Mouse (Mus musculus) cortical plate, adult 2 months (tissue): Measurements from ENCODE around the gene Pde10a.

ENCODE experiments used
- CTCF ChIP-seq: fragments of 200-500 bp; IDR thresholded peaks from 2 replicates; pipeline ENCODE4 v1.5.1; 2011; ENCODE audit warnings: mild to moderate bottlenecking, control low read depth, low read length; ENCODE audit not compliant: insufficient read depth; ENCODE audit errors: extremely low read depth
- POLR2A ChIP-seq: fragments of 200-500 bp; IDR thresholded peaks from 2 replicates; pipeline ENCODE4 v1.6.1; 2011; ENCODE audit warnings: mild to moderate bottlenecking, low read length, control low read depth; ENCODE audit not compliant: insufficient read depth; ENCODE audit errors: extremely low read depth

GRCm38 (mm10) chr17:8884691-8885090 is 359.5 kb downstream of the Pde10a start:
- TF ChIP-seq POLR2A (no peak), CTCF (no peak)
